Mouse (Mus musculus): ENCODE results near the gene Slc7a14.

DNA sequence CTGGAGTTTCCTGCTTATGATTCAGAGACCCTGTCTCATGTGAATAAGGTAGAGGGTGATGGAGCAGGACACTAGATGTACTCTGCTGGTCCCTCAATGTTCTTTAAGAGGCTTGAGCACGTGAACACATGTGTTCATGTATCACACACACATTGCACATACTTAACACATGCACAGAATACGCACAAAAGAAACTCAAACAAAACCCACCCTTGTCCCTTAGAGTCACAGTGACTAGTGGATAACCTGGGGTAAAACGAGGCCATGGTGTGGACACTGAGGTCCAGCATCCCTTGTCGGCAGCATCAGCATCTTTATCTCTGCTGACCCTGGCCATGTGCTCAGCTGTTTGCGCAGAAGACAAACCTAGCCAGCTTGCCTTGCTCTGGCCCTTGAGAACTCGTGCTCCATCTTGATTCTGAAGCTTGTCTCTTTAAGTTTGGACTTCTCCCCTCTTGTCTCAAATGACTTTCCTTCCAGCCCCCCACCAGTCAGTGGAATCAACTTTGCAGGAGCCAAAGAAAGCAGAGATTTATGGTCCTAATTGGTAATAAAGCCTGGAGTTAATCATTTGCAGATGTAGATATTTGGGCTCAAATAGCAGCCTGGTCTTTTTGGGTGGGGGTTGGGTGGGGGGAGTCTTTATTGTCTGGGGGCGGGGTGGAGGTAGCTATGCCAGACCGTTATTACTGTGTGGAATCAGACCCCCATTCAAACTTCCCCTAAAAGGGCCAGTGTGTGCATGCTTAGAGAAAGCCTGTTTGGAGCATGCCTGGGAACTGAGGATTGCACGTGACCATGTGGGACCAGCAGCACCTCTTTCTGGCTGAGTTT lies 97.8 kb downstream of the Slc7a14 start:
- TF ChIP-seq CTCF (IDR thresholded peaks at IDR 0.05; ENCODE audit: control insufficient read depth, insufficient read depth, low read length) (no peak), POLR2A (IDR thresholded peaks at IDR 0.05; ENCODE audit: borderline replicate concordance, control insufficient read depth, low read depth, low read length) (no peak)
